Mouse (Mus musculus) adrenal gland, adult 2 months (tissue): ENCODE results near the gene Map4k4. TPM values are rescaled to one million over a fixed set of nuclear protein-coding genes. Genes with fewer than 3 reads are reported as not detected.

Source experiments
- DNase-seq: peaks from one replicate; pipeline ENCODE4 v3.0.0; 2021
- polyA plus RNA-seq: library from polyadenylated mRNA; depleted of rRNA; stranded (reverse); fragments of >200 nt; gene quantifications from 2 replicates; pipeline ENCODE4 v1.2.3, GENCODE M21; 2012
- total RNA-seq, 2 experiments: library from RNA; stranded (reverse); gene quantifications; 2 replicates each; pipeline ENCODE4 v1.2.3; 2021

The Map4k4 gene
- total and polyA plus RNA-seq, 3 experiments, result 44.9 to 127 (median 97.5) TPM

GRCm38 (mm10) chr1:39898686-39899085 is 2.0 kb upstream of the Map4k4 start:
- no peak for DNase-seq

DNA sequence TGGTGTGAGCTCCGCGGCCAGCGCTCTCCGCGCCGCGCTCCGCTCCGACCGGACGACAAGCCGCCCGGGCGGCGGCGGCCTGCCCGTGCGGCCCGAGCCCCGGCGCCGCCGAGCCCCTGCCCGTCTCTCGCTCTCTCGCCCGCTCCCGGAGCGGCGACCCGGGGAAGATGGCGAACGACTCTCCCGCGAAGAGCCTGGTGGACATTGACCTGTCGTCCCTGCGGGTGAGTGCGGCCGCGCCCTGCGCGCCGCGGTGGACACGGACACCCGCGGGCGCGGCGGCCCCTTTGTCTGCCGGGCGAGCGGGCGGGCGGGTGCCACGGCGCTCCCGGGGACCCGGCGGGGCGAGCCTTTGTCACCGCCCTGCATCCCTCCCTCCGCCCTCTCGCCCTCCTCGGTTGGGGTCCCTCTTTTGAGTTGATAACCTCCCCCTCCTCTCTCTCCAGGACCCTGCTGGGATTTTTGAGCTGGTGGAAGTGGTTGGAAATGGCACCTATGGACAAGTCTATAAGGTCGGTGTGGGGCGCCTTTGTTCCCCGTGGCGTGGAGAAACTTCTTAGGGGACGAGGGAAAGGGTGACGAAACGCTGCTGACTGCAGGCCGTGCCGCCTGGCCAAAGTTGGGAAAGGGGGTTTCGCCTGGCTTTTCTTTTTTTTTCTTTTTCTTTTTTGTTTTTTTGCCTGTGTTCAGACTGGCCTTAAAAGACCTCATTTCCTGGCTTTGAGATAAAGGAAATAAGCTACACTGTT is 524 bp downstream of the Map4k4 start:
- DNase-seq, result peak; percentile 85

DNA sequence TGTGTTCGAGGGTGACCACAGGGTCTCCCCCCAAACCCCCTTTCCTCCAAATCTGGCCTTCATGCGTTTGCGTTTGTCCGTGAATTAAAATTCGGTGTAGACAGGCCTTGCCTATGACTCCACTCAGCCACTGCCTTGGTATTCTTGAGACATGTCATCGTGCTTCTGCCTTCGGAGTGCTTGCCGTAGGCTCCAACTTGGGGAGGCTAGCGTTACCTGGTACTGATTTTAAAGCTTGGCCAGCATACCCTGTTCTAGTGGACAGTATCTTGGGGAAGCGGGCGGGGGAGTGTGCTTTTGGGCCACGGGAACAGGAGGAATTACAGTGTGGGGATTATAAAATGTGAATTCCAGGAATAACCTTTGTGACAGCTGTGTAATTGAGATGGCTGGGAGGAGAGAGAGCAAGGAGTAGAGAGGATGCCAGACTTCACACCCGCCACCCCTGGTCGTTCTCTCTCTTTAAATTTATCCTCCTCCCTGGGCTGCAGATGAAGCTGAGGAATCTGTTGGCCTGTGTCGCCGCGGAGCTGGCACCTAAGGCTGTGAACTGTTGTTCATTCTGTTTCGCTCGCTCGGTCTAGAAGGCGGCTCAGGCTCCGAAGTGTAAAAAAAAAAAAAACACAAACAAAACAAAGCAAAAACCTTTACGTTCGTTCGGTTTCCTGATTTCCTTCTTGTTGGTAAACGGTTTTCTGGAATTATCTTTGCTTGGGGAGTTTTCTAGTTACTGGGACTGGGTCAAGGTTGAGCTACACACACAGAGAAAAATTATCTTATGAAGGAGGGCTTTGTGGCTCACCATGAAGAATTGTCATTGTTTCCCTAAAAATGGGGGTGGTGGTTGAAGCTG is 1.4 kb downstream of the Map4k4 start:
- DNase-seq, result peak; percentile 62

GRCm38 (mm10) chr1:39902704-39903151 is 2.0 kb downstream of the Map4k4 start:
- peak; percentile 74 for DNase-seq

- DNase-seq, result no peak
Measured at GRCm38 (mm10) chr1:39904720-39905119, 4.0 kb downstream of the Map4k4 start.

GRCm38 (mm10) chr1:39906921-39907320 is 6.2 kb downstream of the Map4k4 start:
- peak; percentile 44 for DNase-seq

DNA sequence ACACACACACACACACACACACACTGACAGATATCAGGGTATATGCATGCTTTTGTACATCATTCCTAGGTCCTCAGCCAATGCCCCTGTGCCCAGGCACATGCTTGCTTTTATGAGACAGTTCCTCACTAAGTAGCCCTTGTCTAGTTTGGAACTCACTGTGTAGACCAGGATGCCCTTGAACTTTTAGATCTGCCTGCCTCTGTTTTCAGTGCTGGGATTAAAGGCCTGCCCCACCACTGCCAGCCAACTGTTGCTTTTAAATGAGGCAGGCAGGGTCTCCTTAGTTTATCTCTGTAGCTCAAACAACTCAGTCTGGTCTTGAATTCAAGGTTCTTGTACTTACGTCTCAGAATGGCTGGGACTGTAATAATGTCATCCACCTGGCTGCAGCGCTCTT is 8.3 kb downstream of the Map4k4 start:
- DNase-seq, result peak; percentile 67

DNA sequence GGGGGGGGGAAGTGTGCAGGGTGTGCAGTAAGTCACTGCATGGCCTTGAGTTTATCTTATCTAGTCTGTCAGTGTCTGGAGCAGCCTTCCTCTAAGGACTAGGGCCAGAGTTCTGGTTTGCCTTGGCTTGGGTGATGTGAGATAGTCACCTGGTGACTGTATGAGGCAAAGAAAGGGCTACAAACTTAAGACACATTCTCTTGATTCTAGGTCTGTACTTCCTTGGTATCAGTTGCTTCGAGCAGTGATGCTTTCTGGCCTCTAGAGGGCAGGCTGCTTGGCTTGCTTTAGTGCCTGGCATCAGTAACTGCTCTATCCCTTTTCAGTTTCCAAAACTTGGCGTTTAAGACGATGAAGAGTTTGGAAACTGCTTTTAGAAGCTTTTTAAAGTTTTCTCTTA is 10.7 kb downstream of the Map4k4 start:
- DNase-seq, result peak; percentile 34

DNA sequence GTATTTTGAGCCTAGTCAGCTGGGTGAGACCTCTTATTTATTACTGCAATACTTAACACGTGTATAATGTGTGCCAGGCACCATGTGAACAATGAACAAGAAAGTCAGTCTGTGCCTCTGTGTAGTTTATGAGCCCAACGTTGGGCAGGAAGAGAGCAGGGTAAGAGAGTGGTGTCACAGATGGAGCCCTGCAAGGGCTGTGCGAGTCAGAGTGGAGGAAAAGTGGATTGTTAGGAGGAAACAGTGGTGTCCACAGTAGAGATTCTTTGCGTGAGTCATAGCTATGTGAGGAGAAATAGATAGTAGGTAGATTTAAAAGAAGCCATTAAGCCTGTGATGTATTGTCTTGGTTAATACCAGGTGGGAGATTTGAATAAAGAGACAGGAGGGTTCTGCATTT is 12.5 kb downstream of the Map4k4 start:
- no peak for DNase-seq

DNA sequence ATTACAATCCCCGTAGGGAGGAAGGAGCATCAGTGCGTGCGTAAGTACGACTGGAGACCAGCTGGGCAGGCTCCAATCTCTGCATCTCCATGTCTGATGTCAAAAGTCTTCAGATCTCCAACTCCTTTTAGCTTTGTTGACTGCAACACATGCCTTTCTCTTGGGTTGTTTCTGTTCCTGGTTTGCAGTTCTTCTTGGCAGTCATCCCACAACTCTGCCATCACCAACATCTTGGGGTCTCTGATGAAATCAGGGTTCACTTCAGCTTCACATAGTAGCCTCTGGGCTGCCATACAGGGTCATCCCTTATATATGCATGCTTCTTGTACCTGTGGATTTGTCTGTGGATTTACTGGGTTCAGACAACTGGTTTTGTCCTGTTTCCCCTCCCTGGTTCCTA is 15.4 kb downstream of the Map4k4 start:
- no peak for DNase-seq

GRCm38 (mm10) chr1:39917855-39918516 is 17.3 kb downstream of the Map4k4 start:
- no peak for DNase-seq

DNA sequence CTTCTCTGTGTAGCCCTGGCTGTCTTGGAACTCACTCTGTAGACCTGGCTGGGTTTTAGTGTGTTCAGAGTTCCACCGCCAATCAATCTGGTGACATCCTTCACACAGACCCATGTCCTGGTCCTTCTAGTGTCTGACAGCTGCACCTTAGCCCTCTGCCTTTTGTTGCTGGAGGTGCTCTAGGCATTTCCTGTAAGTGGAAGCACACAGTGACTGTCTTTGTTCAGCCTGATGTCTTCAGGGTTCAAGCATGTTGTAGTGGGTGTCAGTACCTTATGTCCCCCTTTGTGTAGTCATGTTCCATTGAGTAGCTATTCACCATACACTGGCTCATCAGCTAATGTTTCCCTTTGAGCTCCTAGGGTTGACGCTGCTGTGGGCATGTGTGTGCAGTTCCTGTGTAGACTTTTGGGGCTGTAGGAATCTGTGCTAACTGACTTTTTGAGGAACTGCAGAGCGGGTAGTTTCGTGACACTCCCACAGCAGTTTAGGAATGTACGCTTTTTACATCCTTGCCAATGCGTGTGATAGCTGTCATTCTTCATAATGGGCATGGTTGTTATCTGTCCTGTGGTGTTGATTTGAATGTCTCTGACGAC is 17.9 kb downstream of the Map4k4 start:
- DNase-seq, result no peak

DNA sequence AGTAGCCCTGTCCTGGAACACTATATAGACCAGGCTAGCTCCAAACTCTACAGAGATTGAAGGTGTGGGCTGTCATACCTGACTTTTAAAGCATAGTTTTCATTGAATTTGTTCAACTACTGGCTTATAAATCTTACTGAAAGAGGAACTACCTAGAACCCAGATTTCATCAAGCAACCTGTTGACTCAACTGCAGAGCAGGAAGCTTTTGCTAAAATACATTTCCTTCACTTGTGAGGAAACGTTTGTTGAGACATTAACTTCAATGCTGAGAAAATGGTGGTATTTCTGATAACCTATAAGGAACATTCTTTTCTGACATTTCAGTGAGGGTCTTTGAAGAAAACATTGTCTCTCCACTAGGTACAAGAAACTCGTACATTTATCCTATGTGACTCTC is 19.9 kb downstream of the Map4k4 start:
- DNase-seq, result no peak

GRCm38 (mm10) chr1:39921996-39922395 is 21.3 kb downstream of the Map4k4 start:
- no peak for DNase-seq

GRCm38 (mm10) chr1:39922714-39923113 is 22.0 kb downstream of the Map4k4 start:
- no peak for DNase-seq

DNA sequence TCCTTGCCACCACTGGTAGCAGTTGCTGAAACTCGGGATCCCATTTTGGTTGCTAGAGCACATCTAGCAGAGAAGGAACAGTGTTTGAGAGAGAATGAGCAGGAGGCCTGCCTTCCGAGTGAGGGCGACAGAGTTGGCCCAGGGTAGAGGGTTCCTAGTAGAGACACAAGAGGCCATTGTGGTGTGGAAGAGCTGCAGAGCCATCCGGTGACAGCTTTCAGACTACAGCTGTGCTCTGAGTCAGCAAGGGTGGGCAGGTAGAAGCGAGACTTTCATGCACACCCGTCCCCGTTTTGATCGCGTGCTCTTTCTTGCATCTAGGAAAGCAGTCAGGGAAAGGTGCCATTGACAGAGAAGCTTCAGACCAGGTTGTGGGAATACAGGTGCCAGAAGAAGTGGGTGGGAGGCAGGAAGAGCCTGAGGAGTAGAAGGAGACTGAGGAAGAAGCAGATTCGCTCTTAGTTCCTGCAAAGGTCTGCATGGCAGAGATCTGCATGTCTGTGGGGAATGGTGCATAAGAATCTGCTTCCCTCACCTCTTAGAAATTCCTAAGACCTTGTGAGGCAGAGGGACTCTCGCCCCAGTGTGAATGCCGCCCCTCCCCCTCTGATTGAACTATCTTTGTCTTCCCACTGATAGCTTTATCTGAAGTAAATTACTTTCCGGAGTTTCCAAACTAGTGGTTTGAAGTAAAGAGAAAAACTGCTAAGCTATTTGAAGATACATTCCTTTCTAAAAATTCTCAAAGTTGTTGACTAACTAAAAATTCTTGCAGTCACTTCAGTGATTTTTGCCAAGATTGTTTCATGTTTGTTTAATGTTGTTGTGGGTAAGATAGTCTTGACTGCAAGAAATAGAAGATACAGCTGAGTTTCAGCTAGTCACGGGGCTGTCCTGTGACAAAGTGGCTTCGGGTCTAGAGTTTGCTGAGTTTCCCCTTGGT is 23.0 kb downstream of the Map4k4 start:
- no peak for DNase-seq

DNA sequence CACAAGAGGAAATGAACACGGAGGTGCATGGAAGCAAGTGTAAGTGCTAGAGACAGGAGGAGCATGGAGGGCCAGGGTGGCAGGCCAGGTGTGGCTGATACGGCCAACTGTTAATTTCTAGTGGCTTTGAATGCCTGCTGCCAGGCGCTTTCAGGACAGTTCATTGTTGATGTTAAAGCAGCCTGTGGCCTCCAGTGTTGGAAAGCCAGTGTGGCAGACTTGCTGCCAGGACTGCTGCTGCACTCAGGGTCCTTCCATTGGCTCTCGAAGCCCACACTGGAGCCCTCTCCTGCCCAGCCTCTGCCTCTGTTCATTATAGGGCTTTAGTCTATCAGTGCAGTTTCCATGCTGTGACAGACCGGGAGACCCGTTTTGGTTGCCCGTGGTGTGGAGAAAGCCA is 30.3 kb downstream of the Map4k4 start:
- DNase-seq, result no peak

DNA sequence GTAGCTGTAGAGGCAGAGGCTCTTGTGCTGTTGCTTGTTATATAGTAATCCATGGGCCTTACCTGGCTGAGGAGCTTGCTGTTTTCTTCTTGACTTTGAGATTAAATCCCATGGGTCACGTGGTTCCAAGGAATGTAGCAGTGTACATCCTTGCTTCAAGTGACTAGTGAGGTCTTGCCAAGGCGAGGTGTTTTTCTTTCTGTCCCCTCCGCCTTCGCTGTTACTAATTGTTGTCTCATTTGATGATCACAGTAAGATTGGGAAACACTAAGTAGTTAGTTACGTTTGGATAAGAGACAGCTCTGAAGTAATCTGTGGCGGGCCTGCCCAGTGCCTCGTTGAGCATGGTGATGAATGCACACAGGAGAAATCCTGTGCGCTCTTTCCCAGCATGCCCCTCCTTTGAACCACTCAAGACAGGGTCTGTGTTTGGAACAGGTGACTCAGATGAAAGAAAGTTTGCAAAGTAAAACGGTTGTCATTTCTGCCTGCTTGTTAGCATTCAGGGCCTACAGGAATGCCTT is 31.6 kb downstream of the Map4k4 start:
- DNase-seq, result no peak

GRCm38 (mm10) chr1:39932922-39933321 is 32.2 kb downstream of the Map4k4 start:
- DNase-seq, result no peak

DNA sequence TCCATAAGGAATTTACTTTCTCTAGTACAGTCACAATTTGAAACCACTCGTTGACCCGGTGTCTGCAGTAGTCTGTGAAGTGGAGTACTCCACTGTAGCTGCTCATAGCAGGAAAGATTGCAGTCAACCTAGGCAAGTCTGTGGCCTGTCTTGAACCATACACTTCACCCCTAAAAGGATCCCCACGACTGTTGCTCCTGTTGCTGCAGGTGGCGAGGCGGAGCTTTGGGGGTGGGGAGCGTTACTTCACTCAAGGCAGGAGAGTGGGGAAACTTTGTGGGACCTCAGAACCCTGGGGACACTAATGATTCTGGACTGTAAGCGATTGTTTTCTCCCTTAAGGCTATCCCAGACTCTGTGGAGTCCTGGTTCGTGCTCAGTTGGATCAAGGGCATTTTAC is 34.2 kb downstream of the Map4k4 start:
- no peak for DNase-seq

DNA sequence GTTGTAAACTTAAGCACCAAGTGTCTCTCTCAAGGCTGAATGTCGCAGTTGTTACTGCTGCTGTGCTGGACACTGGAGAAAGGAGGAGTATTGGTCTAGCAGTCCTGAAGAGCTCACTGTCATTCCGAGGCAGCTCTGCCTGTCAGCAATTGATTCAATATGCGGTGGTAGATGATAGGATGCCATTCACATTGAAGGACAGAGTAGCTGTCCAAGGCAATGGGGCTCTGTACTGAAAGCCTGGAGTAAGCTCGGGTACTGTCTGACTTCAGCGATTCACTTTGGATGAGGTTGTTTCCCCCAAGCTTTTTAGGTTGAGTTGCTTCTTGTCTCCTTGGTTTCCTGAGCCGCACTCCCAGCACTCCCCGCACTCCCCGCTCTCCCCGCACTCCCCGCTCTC is 34.9 kb downstream of the Map4k4 start:
- DNase-seq, result no peak
